Mouse (Mus musculus): ENCODE measurements around the gene Hba-a1.

DNA sequence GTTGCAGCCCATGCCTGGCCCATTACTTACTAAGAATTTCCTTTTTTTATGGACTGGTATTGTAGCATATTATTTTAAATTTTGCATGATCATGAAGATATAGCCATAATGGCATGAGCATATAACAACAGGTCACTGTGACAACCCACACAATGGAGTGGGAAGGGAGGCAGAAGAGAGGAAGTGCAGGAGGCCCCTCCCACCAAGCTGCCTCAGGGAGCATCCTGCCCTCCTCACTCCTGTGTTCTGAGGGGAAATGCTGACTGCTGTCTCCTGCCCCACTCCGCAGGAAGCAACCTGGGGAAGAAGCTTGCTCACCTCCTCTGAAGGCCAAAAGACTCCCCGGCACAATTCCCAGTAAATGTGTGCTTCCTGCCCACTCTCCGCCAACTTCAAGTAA, 26.6 kb downstream of the Hba-a1 start:
- TF ChIP-seq TAL1 (IDR thresholded peaks at IDR 0.05; ENCODE audit: low read length) = no peak
- no peak for TF ChIP-seq GATA1 (IDR thresholded peaks at IDR 0.05; ENCODE audit: low read length)
